8 mouse cellular contexts compared by ENCODE assay signal in the genomic region with DNA sequence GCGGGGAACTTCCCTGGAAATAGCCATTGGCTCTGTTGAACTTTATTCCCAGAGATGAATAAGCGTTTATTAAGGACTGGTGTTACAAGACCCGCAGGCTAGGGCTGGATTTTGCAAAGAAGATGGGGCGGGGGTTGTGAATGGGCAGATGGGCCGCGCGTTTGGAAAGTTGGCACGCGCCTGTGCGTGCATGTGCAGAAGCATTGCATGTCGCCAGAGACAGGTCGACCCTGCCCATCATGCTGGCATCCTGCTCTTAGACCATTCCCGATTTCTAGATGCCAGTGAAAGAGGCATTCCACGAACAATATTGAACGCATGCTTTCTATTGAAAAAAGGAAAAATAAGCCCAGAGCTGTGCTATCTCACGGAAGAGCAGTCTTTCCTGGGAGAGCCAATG.
A peak's percentile ranks its signal among the peaks of the same experiment; 100 is the strongest.
DNase-seq lines count a peak whose midpoint lies in the region; ATAC-seq lines count a peak whose summit lies in the region.

No protein-coding gene starts in this region.

- H3K27ac ChIP-seq in kidney, embryonic 15.5 days, result no peak overlapping the region
- H3K27ac ChIP-seq in midbrain, embryonic 16.5 days (ENCODE audit: low read length), result peak overlapping the region; percentile 89

- peaks cover 11% of the 10 kb centered on the region; the same call in 1 of the 2 replicates for H3K4me1 ChIP-seq in kidney, embryonic 15.5 days
- peaks cover 15% of the 10 kb centered on the region for H3K4me1 ChIP-seq in midbrain, embryonic 16.5 days (ENCODE audit: control insufficient read depth, insufficient read depth, low read length)

- peaks cover 42% of the 10 kb centered on the region for H3K27me3 ChIP-seq in kidney, embryonic 15.5 days
- H3K27me3 ChIP-seq in midbrain, embryonic 16.5 days (ENCODE audit: control insufficient read depth, insufficient read depth, low read depth, low read length), result no peaks in the 10 kb centered on the region

- DNase-seq in kidney, postnatal 14 days, result no peak
- peak; percentile 25 to 42 for DNase-seq in cerebellum, postnatal 4 days (ENCODE audit: low spot score in 2 of 2)
- DNase-seq in layer of hippocampus, adult 18-20 months (ENCODE audit: low spot score in 2 of 2), result peak; percentile 42 to 58
- no peak for DNase-seq in urinary bladder, adult 2 months (ENCODE audit: low spot score)
- DNase-seq in adrenal gland, postnatal 4 days (ENCODE audit: low spot score in 2 of 2), result no peak
- no peak for DNase-seq in spleen, adult 12 weeks (ENCODE audit: low spot score)

- 30% methylated on average over 16 of the region's 16 CpGs for WGBS in kidney, embryonic 15.5 days
- 13% methylated on average over 16 of the region's 16 CpGs for WGBS in midbrain, embryonic 16.5 days

- peak overlapping the region; percentile 30 for H3K4me3 ChIP-seq in kidney, embryonic 15.5 days (replicated peaks)
- peak overlapping the region; percentile 55 for H3K4me3 ChIP-seq in midbrain, embryonic 16.5 days (ENCODE audit: low read depth, low read length)

- ATAC-seq in kidney, embryonic 15.5 days (replicated peaks; ENCODE audit: low FRiP score), result no peak
- ATAC-seq in midbrain, embryonic 16.5 days, result peak; percentile 50

- no peak overlapping the region for H3K9ac ChIP-seq in kidney, embryonic 15.5 days
- H3K9ac ChIP-seq in midbrain, embryonic 16.5 days (ENCODE audit: low read depth, low read length), result peak overlapping the region; percentile 57

- H3K4me2 ChIP-seq in kidney, embryonic 15.5 days, result peak overlapping the region; percentile 60
- peak overlapping the region; percentile 61 for H3K4me2 ChIP-seq in midbrain, embryonic 16.5 days (ENCODE audit: low read length)

- H3K36me3 ChIP-seq in kidney, embryonic 15.5 days, result no peaks in the 10 kb centered on the region
- no peaks in the 10 kb centered on the region for H3K36me3 ChIP-seq in midbrain, embryonic 16.5 days (ENCODE audit: control insufficient read depth, insufficient read depth, low read length)

- H3K9me3 ChIP-seq in kidney, embryonic 15.5 days (replicated peaks), result no peaks in the 10 kb centered on the region
- H3K9me3 ChIP-seq in midbrain, embryonic 16.5 days (replicated peaks; ENCODE audit: control insufficient read depth, low read length, poor library complexity, severe bottlenecking), result no peaks in the 10 kb centered on the region

Comparison
In these comparisons a context has a peak if more than half of its experiments do, and no peak if none do; other contexts are left out.
1. DNase-seq: peak in cerebellum, postnatal 4 days (2 of 2) and layer of hippocampus, adult 18-20 months (2 of 2); none in kidney, postnatal 14 days (single experiment), urinary bladder, adult 2 months (single experiment), adrenal gland, postnatal 4 days (0 of 2) and spleen, adult 12 weeks (single experiment).